Mouse (Mus musculus) lung, adult 2 months (tissue): ENCODE data around the gene Mvb12a.

Experiments used
- CTCF ChIP-seq: fragments of 200-500 bp; IDR thresholded peaks from 2 replicates; pipeline ENCODE4 v1.5.1; 2011; ENCODE audit warnings: mild to moderate bottlenecking, low read length, control low read depth; ENCODE audit not compliant: insufficient read depth
- POLR2A ChIP-seq: fragments of 200-500 bp; IDR thresholded peaks from 2 replicates; pipeline ENCODE4 v1.6.1; 2011; ENCODE audit warnings: low read depth, mild to moderate bottlenecking, control low read depth, low read length, borderline replicate concordance; ENCODE audit errors: extremely low read depth

DNA sequence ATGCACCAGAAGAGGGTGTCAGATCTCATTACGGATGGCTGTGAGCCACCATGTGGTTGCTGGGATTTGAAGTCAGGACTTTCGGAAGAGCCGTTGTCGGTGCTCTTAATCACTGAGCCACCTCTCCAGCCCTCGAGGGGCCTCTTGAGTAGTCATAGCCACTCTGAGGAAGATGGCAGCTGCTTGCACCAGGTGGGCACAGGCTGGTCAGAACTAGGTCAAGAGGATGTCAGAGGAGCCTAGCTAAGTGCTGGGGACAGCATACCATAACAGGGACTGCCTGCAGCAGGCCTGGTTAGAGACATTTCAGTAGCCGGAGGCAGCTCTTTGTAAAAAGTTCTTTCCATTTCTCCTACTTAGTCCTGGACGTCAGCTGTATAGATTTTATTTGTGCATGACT, 8.0 kb downstream of the Mvb12a start:
- TF ChIP-seq CTCF (no peak), POLR2A (no peak)
